Mouse (Mus musculus): Measurements from ENCODE around the gene Ccl20.

Ccl20 gene

DNA sequence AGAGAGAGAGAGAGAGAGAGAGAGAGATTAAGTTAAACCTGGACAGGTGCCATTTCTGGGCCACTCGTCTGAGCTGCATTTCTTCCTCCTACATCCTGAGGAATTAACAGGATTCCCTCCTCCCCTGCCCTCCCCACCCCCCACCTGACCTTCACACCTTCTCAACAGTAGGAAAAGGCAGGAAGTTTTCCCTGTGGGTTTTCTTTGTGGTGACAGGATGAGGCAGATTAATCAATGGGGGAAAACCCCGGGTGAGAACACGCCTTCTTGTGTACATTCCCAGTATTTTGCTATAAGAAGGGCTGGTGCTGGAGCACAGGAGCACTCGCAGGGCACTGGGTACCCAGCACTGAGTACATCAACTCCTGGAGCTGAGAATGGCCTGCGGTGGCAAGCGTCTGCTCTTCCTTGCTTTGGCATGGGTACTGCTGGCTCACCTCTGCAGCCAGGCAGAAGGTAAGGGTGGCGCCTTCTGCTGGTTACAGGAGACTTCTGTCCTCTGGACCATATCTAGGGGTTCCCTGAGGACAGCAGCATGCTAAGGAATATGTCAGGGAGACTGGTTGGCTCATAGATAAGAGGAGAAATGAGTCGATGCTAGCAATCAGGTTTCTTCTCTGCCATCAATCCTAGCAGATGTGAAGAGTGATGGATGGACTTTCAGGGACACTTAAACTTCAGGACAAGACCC is at the start of gene Ccl20:
Gene Ccl20, plus strand, starts transcription at position 320 of the 691 bp plus-strand sequence.
- DNase-seq (ENCODE audit: low spot score), result no peak

DNA sequence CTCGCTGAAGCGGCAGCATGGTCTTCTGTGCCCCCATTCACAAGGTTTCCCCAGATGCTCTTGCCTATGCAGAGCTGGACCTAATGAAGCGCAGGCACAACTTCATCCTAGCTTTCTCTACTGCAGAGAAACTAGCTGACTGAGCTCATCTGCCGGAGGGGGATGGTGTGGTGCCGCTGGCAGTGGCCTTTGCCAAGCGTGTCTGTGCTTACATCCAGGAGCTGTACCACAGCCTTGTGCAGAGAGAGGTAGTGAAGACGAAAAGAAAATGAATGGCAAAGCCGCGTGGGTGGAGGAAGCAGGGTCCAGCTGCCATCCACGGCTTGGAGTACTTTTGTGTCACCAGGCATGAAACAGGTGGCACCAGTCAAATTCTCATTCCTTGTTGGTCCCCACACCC is 49.4 kb upstream of the Ccl20 start:
- no peak for DNase-seq (ENCODE audit: low spot score)

DNA sequence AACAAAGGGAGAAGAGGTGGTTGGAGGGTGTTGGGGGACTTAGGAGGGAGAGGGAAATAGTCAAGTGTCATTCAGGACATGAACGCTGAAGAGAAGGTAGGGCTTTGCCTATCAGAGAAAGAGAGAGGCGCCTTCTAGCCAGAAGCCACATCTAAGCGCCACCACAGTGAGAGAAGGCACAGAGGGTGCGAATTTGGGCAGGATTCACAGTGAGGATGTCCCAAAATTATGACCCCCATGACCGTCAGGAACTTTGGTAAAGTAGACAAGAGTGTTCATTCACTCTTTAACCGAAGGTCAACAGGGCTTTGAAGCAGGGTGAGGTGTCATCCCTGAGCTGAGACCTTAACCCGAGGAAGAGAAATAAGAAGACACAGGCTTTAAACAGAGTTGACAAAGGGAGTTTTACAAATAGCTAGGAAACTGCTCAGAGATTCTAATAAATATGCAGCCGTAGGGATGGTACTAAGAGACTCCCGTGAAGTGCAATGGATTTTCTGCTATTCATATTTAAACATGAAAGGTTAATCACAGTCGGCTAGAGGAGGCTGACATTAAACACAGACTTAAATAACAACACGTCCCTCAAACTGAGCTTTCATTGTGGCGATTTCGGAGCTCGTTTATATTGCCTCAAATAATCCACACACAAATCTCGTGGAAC is 40.9 kb upstream of the Ccl20 start:
- DNase-seq (ENCODE audit: low spot score), result no peak

DNA sequence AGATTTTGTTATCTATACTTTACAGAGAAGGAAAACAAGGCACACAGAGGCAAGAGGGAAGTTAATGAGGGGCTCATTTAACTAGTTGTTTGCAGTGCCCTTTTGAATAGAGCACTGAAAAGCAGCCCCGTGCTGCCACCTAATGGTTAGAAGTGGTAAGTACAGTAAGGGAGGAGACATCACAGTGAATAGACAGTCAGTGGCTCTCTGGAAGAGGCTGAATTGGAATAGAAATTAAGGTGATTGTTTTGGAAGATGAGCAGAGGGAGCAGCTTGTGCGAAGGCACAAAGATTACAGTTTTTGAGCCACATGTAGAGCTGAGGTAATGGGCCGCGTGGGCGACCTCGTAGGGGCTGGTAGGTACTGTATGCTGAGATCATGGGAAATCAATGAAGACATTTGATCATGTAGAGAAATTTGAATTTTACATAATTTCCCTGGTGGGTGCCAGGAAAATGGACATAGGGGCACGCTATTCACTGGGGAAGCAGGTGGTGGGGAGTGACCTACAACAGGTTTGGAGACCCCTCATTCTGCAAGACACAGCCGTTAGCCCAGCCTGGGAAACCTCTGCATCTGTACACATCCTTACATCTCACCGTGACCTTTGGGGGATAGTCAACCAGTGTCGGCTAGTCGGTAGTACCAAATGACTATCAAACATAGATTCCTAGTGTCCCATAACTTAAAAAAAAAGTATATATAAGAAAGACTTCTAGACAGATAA is 40.2 kb upstream of the Ccl20 start:
- peak; percentile 42 for DNase-seq (ENCODE audit: low spot score)

DNA sequence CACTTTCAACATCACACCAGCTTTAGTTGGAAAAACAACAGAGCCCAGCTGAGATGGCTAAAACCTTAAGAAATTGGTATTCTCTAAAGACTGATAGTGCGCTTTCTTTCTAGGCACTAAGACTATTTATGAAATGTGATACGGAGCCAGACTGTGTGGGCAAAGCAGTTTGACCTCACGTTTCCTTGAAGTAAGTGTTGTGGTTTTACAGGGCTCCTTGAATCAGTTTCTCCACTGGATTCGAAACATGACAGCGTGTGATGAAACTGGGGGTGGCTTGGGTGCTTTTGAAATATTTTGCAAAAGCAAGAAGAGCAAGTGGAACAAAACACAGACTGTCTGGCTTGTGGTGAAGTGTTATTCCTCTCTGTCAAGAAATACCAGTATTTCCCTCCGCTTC is 39.5 kb upstream of the Ccl20 start:
- DNase-seq (ENCODE audit: low spot score), result no peak

DNA sequence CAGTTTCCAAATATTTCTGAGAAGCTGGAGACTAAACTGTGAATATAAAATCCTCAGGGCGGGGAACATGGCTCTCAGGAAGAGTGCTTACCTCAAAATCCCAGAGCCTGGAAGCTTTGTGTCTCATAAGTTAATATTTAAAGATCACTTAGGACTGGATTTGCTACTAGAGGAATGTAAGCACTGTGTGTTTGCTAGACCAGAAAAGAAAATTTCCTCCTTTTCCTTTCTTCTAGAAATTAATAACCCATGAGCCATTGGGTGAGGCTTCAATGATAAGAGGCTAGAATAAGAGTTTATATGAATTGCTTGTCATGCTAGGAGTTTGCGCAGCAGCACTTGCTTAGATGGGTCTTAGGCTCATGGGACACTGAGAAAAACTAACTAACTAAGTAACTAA is 31.8 kb upstream of the Ccl20 start:
- no peak for DNase-seq (ENCODE audit: low spot score)

DNA sequence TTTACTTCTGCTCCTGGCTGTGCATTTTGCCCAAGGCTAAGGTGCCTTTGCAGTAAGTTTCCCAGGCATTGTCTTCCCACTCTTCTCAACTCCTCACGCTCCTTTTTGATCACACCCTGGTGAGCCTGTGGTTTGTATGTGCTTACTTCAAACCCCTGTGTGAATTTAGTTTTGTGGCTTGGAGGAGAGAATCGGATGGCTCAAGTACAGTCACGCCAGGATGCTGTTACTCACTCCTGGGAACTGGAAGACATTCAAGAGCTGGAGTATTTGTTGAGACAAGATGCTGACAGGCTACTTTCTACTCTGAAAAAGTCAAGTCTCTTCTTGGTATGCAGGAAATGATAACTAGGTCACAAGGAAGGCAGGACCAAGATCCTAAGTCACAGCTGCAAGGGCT is 25.3 kb upstream of the Ccl20 start:
- DNase-seq (ENCODE audit: low spot score), result no peak

DNA sequence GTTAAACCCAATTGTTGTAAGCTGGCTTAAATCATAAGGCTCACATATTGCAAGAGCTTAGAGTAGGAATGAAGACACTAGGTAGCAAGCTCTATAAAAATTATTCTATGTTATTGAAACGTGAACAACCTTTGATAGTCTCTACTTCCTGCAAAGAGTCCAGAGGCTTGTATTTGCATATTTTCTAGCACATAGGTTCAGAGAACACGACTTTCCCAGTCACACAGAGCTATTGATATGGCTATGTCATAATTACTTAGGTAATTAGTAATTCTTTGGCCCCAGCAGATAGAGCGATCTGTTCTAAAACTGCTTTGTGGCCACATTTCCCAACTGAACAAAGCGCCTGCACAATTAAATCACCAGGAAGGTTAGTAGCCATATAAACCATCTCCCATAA is 19.6 kb upstream of the Ccl20 start:
- DNase-seq (ENCODE audit: low spot score), result no peak

DNA sequence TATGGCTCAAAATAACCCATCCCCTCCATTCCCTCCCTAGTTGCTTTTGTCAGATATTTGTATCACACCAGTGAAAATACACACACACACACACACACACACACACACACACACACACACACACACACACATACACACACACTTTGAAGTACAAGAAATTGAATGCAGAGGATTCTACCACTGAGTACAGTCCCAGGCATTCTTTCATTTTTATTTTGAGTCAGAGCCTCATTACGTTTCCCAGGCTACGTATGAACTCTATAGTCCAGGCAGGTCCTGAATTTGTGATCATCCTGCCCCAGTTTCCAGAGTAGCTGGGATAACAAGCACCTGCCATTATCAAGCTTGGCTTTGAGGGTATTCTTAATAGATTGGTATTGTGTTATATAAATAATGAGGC is 17.4 kb upstream of the Ccl20 start:
- no peak for DNase-seq (ENCODE audit: low spot score)

DNA sequence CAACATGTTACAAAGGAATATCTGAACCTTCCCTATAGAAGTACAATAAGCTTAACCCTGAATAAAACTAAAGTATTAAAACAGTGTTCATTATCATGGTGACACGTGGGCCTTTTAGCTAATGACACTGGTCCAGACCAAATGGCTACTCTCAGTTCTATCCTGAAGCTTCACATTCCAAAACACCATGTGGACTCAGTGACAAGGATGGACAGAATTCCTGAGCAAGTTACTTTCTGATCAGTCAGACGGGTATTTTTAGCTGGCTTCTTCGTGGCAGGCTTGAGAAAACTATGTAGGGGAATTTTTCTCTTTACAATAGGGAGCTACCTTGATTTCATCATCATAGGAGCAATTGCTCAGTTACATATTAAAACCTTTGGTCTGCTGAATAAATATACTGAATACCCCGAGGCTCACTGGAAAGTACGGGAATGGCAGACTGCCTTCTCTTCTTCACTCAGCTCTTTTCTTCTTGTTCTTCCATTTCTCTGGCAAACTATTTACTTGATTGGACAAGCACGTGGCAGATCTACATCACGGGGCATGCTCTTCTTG is 16.9 kb upstream of the Ccl20 start:
- no peak for DNase-seq (ENCODE audit: low spot score)

DNA sequence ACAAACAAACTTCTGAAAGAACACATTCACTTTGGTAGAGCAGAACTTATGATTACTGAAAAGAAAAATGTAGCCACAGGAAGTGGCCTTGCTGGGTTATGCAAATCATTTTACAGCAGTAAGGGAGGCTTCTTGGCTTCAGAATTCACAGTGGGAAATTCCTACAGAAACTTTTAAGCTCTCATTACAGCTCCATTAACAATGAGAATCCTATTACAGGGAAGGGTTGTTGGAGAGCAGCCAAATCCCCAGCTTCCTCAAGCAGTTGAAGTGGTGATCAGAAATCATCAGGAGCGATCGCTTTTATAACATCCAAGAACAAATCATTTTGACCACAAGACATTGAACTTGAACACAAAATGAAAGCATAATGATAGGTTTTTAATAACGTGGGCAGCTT is 14.7 kb upstream of the Ccl20 start:
- no peak for DNase-seq (ENCODE audit: low spot score)

DNA sequence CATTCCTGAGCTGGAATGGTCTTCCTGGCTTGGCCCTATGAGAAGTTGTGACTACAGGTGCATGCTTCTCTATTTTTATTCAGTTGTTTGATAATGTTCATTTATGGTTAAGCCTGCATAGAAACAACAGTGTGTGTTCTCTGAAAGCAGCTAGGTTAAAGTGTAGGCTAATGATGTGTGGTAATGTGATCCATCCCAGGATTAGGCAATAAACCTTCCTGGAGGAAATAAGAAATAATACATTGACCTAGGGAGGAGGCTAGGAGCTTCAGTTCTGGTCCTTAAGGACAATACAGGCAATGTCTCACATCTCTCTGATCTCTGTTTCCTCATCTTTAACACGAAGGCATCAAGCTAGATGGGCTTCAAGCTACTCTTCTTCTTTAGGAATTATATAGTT is 11.1 kb upstream of the Ccl20 start:
- DNase-seq (ENCODE audit: low spot score), result no peak

DNA sequence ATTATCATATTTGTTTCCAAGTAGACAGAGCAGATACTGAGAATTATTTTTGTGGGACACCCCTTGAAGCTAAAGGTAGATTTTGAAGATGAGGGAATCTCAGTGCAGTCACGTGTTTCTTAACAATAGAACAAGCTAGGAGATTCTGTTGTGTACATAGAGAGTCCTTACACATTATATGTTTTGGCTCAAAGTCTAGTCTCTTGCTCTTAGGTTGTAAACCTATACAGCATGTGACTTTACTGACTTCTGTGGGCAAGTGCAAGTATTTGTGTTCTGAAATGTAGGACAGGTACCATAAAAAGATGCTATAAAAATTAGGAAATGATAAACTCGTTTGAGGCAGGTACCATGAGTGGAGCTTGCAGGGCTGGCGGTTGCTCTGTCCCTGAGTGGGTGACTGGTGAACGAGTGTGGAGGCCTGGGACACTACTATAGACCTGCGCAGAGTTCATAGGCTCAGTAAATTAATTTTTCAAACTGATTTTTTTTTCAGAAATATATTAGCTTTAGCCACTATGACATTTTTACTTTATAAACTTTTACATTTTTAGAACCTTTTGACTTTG is 9.1 kb upstream of the Ccl20 start:
- DNase-seq (ENCODE audit: low spot score), result no peak

DNA sequence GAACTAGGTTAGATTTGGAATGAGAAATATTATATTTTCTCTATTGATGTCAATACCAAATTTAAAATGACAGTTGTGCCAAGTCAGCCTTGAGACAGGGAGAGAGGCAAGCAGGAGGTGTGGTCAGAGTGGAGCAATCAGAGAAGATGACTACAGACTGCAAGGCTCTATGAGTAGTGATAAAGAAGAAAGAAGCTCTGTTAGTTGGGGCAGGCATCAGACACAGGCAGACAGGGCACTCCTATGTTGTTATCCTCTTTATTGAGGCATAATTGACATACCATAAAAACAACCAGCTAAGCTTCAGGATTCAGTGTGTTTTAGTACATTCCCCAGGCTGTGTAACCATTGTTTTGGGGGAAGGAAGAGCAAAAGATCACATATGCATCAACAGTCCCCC is 5.6 kb upstream of the Ccl20 start:
- DNase-seq (ENCODE audit: low spot score), result no peak

DNA sequence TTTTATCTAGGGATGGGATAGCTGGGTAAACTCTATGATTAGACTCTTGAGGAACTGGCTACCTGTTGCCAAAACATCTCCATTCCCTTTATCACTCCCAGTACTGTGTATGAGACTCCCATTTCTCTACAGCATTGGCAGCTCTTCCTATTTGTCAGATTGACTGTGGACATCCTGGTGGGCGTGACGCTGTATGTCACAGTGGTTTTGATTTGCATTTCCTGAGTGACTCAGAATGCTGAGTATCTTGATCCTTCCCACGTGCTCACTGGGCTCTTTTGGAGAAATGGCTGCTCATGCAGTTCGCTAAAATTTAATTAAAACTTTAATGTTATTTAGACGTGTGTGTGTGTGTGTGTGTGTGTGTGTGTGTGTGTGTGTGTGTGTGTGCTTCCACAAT is 4.8 kb upstream of the Ccl20 start:
- no peak for DNase-seq (ENCODE audit: low spot score)

DNA sequence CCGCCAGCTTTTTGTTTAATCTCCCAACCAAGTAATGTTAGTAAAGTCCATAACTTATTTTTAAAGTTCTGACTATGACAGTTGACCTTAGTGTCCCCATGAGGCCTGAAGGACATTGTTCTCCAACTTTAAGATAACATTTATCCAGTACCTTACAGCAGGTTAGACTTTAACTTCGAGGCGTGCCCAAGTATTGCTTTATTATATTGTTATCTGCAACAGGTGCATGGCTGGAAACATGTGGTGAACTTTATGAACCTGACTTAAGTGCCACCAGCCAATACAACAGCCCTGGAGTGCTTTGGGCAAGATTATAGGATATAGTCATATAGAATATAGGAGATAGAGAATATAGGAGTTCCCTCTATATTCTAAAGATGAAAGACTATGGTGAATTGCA is 651 bp downstream of the Ccl20 start:
- no peak for DNase-seq (ENCODE audit: low spot score)

DNA sequence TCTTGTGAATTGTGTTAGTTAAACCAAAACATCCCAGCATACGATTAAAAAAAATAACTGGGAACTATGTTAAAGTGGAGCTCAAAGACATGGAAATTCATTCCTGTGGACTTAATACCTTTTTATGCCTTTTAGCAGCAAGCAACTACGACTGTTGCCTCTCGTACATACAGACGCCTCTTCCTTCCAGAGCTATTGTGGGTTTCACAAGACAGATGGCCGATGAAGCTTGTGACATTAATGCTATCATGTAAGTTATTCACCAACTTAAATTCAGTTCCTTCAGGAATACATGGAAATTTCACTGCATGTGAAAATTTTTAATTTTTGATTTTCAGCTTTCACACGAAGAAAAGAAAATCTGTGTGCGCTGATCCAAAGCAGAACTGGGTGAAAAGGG is 1.1 kb downstream of the Ccl20 start:
- no peak for DNase-seq (ENCODE audit: low spot score)

DNA sequence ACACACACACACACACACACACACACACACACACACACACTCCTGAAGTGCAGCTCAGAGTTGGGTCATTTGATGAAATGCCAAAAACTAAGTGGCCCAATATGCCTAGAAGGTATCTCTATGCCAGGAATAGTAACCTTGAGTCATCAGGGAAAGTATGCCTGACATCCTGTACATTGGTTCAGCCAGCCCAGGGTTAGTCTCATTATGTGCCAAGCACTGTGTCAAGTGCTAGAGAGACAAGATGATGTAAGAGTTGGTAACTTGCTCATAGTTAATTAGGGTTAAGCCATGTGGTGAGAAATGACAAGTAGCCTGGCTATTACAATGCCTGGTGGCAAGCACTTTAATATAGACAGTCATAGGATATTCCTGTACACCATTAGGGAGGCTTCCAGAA is 3.3 kb downstream of the Ccl20 start:
- DNase-seq (ENCODE audit: low spot score), result no peak

DNA sequence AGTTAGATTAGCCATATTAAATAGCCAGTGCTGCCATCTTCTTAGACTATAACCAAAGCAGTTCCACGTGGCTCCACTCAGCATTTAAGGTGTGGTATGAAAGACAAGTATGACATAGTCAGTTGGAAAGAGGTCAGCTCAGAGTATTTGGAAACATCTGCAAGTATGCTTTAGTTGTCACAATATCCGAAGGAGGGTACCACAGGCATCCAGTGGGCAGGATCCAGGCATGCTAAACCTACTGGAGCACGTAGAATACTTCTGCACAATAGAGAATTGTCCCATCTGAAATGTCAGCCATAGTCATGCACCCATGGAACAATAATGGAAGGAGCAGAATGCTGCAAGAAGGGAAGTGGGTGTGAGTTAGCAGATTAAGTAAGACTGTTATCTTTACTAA is 3.7 kb downstream of the Ccl20 start:
- DNase-seq (ENCODE audit: low spot score), result no peak

DNA sequence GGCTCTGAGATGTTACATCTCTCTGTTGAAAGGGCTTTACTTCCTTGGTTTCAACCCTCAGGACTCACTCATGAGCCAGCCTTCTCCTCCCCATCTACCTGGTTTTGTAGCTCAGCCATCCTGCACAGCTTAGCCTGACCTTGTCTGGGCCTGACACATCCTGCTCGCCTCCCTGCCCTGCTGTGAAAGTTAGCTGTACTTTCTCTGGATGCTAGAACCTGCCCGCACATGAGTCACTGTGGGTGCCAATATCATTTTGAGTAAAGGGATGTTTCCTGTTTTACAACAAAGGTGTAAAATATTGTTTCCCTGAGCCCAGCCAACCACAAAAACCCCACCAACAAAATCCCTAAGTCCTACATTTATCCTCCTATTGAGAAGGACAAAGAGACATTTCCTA is 6.6 kb downstream of the Ccl20 start:
- DNase-seq (ENCODE audit: low spot score), result no peak

DNA sequence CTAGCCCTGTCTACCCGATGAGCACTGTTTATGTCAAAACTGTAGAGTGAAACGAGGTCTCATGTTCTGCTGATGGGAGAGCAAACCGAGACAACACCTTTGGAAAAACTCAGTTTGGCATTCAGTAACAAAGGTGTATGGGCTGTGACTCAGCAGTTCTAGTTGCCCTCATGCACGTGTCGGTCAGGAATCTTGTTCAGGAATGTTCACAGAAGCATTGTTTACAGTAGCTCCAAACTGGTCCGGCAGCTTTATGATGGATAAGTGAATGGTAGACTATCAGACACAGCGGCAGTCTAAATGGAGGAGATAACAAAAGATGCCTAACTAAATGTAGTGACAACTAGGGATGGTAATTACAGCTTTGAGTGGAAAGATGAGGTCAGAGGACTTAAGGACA is 19.3 kb downstream of the Ccl20 start:
- DNase-seq (ENCODE audit: low spot score), result no peak

DNA sequence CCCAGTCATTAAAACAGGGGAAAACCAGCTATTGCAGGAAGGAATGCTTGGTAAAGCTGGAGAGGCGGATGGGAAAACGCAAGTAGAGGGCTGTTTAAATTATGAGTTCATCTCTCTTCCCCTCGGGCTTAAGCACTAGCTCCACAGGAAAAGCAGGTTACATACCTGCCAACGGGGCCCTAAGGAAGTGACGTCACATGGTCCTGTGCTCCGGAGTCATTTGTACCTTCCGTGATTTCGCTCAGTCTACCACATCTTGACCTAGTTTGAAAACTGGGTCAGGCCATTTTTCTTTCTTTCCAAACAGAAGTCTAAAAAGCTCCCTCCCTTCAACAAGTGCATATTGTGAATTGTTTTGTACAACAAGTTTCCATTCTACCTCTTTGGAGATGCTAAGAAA is 21.3 kb downstream of the Ccl20 start:
- DNase-seq (ENCODE audit: low spot score), result no peak

DNA sequence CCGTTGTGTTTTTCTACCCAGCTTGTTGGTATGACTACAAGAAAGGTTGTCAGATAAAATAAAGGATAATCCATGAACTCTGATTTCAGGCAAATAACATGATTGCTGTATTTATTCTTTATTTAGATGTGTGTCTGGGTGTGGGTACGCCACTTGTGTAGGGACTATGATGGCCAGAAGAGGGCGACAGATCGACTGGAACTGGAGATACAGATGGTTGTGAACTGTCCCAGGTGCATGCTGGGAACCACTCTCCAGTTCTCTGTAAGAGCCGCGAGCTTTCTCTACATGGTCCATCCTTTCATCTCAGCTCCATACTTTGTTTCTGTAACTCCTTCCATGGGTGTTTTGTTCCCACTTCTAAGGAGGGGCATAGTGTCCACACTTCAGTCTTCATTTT is 22.2 kb downstream of the Ccl20 start:
- DNase-seq (ENCODE audit: low spot score), result no peak

Data from layer of hippocampus, adult 11-12 months (tissue).